Mouse (Mus musculus): ENCODE measurements around the gene Snx25. TPM values are rescaled to one million over a fixed set of nuclear protein-coding genes. Genes with fewer than 3 reads are reported as not detected.
"Not testable (repeated sequence)": the region's sequence is repeated elsewhere in the genome, so short reads cannot be mapped to it uniquely, and the experiment has no call there.

Gene Snx25
- polyA plus RNA-seq, 1 experiment, result 0.38 TPM

- Histone ChIP-seq H3K4me1 (ENCODE audit: control insufficient read depth) (peaks cover 19% of the 10 kb centered on the region), H3K27me3 (ENCODE audit: control insufficient read depth) (no peaks in the 10 kb centered on the region), H3K36me3 (ENCODE audit: control insufficient read depth) (no peaks in the 10 kb centered on the region), H3K4me3 (replicated peaks) (no peak overlapping the region), H3K9me3 (ENCODE audit: control insufficient read depth, low read length) (no peaks in the 10 kb centered on the region)
- TF ChIP-seq TAL1 (IDR thresholded peaks at IDR 0.05; ENCODE audit: low read length) (no peak), GATA1 (IDR thresholded peaks at IDR 0.05; ENCODE audit: low read length) (no peak)
Observed at GRCm38 (mm10) chr8:46140376-46141120, 11.4 kb downstream of the Snx25 start.

- Histone ChIP-seq H3K9me3 (ENCODE audit: control insufficient read depth, low read length) (no peaks in the 10 kb centered on the region), H3K36me3 (ENCODE audit: control insufficient read depth) (no peaks in the 10 kb centered on the region), H3K4me3 (replicated peaks) (no peak overlapping the region), H3K27me3 (ENCODE audit: control insufficient read depth) (no peaks in the 10 kb centered on the region), H3K4me1 (ENCODE audit: control insufficient read depth) (peaks cover 8% of the 10 kb centered on the region)
- TF ChIP-seq GATA1 (IDR thresholded peaks at IDR 0.05; ENCODE audit: low read length) (no peak), TAL1 (IDR thresholded peaks at IDR 0.05; ENCODE audit: low read length) (no peak)
Observed at GRCm38 (mm10) chr8:46137843-46138596, 13.9 kb downstream of the Snx25 start.

GRCm38 (mm10) chr8:46137336-46137735, 14.6 kb downstream of the Snx25 start:
- TF ChIP-seq GATA1 (IDR thresholded peaks at IDR 0.05; ENCODE audit: low read length) (no peak), TAL1 (IDR thresholded peaks at IDR 0.05; ENCODE audit: low read length) (no peak)
- no peaks in the 10 kb centered on the region for H3K9me3 ChIP-seq (ENCODE audit: control insufficient read depth, low read length)
- no peaks in the 10 kb centered on the region for H3K27me3 ChIP-seq (ENCODE audit: control insufficient read depth)
- peaks cover 6% of the 10 kb centered on the region for H3K4me1 ChIP-seq (ENCODE audit: control insufficient read depth)
- no peaks in the 10 kb centered on the region for H3K36me3 ChIP-seq (ENCODE audit: control insufficient read depth)
- H3K4me3 ChIP-seq (replicated peaks), result no peak overlapping the region

- H3K9me3 ChIP-seq (ENCODE audit: control insufficient read depth, low read length); H3K4me3 ChIP-seq (replicated peaks); H3K4me1 ChIP-seq (ENCODE audit: control insufficient read depth); H3K36me3 ChIP-seq (ENCODE audit: control insufficient read depth); H3K27me3 ChIP-seq (ENCODE audit: control insufficient read depth): not testable (repeated sequence)
Observed at GRCm38 (mm10) chr8:46135546-46135945, 16.4 kb downstream of the Snx25 start.

GRCm38 (mm10) chr8:46130426-46130825, 21.5 kb downstream of the Snx25 start:
- no peak overlapping the region for H3K4me3 ChIP-seq (replicated peaks)
- no peaks in the 10 kb centered on the region for H3K4me1 ChIP-seq (ENCODE audit: control insufficient read depth)
- no peaks in the 10 kb centered on the region for H3K36me3 ChIP-seq (ENCODE audit: control insufficient read depth)
- H3K9me3 ChIP-seq (ENCODE audit: control insufficient read depth, low read length), result no peaks in the 10 kb centered on the region
- TF ChIP-seq TAL1 (IDR thresholded peaks at IDR 0.05; ENCODE audit: low read length) (no peak), GATA1 (IDR thresholded peaks at IDR 0.05; ENCODE audit: low read length) (no peak)
- no peaks in the 10 kb centered on the region for H3K27me3 ChIP-seq (ENCODE audit: control insufficient read depth)

GRCm38 (mm10) chr8:46122498-46122897, 29.5 kb downstream of the Snx25 start:
- Histone ChIP-seq H3K9me3 (ENCODE audit: control insufficient read depth, low read length) (no peaks in the 10 kb centered on the region), H3K4me1 (ENCODE audit: control insufficient read depth) (no peaks in the 10 kb centered on the region), H3K4me3 (replicated peaks) (no peak overlapping the region), H3K36me3 (ENCODE audit: control insufficient read depth) (peaks cover 3% of the 10 kb centered on the region; the same call in 1 of the 2 replicates), H3K27me3 (ENCODE audit: control insufficient read depth) (no peaks in the 10 kb centered on the region)
- TF ChIP-seq TAL1 (IDR thresholded peaks at IDR 0.05; ENCODE audit: low read length), result no peak
- TF ChIP-seq GATA1 (IDR thresholded peaks at IDR 0.05; ENCODE audit: low read length), result no peak

- H3K4me1 ChIP-seq (ENCODE audit: control insufficient read depth), result no peaks in the 10 kb centered on the region
- H3K9me3 ChIP-seq (ENCODE audit: control insufficient read depth, low read length), result no peaks in the 10 kb centered on the region
- no peak overlapping the region for H3K4me3 ChIP-seq (replicated peaks)
- peaks cover 8% of the 10 kb centered on the region for H3K36me3 ChIP-seq (ENCODE audit: control insufficient read depth)
- TF ChIP-seq TAL1 (IDR thresholded peaks at IDR 0.05; ENCODE audit: low read length), result no peak
- TF ChIP-seq GATA1 (IDR thresholded peaks at IDR 0.05; ENCODE audit: low read length), result no peak
- no peaks in the 10 kb centered on the region for H3K27me3 ChIP-seq (ENCODE audit: control insufficient read depth)
Observed at GRCm38 (mm10) chr8:46119176-46119575, 32.8 kb downstream of the Snx25 start.

- Histone ChIP-seq H3K36me3 (ENCODE audit: control insufficient read depth) (peaks cover 5% of the 10 kb centered on the region), H3K4me1 (ENCODE audit: control insufficient read depth) (no peaks in the 10 kb centered on the region), H3K27me3 (ENCODE audit: control insufficient read depth) (no peaks in the 10 kb centered on the region), H3K9me3 (ENCODE audit: control insufficient read depth, low read length) (no peaks in the 10 kb centered on the region), H3K4me3 (replicated peaks) (no peak overlapping the region)
- TF ChIP-seq GATA1 (IDR thresholded peaks at IDR 0.05; ENCODE audit: low read length), result no peak
- TF ChIP-seq TAL1 (IDR thresholded peaks at IDR 0.05; ENCODE audit: low read length), result no peak
Observed at GRCm38 (mm10) chr8:46117172-46117571, 34.8 kb downstream of the Snx25 start.

- not testable (repeated sequence) for H3K36me3 ChIP-seq (ENCODE audit: control insufficient read depth); H3K27me3 ChIP-seq (ENCODE audit: control insufficient read depth); H3K9me3 ChIP-seq (ENCODE audit: control insufficient read depth, low read length); H3K4me3 ChIP-seq (replicated peaks); H3K4me1 ChIP-seq (ENCODE audit: control insufficient read depth)
Observed at GRCm38 (mm10) chr8:46113421-46114170, 38.4 kb downstream of the Snx25 start.
